Mouse (Mus musculus): ENCODE results near the gene Trabd. TPM values are rescaled to one million over a fixed set of nuclear protein-coding genes. Genes with fewer than 3 reads are reported as not detected.

The Trabd gene
- polyA plus RNA-seq, 1 experiment from 2014 or later, result 40.8 TPM

DNA sequence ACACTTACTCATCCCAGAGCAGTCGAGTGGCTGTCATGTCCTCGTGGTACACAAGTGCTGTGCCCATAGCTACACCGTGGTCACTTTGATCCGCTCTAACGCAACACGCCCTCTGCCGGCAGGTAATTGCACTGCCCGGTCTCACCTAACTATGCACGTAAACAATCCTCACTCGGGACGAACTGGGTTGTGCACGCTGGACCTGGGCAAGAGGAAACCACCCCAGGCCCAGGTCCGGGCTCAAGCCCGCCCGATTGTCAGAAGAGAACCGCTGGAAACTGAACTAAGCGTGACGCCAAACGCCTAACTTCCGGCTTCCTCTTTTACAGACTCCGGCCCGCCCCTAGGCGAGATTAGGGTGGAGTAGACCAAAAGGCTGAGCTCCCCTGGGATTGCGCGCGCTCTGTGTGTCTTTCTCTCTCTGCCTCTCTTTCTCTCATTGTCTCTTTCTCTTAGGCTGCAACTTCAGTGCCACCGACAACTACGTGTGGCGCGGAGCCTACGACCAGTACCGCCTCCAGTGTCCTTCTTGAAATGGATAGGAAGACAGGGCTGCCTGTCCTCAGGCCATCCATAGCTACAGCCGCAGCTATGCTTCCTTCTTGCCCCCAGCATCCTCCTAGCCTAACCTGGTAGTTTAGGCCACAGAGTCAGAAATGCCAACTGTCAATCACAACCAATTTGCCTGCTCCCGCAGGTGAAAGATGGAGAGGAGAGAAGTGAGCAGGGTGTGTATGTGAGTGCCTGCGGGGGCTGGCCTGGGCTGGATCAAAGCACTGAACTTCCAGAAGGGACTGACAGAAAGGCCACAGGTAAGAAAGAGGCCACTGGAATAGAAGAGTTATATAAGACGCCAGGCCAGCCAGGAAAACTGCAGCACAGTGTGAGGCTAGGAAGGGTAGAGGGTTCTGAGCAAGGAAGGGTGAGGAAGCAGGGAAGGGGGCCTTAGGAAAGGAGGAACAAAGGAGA lies 53.7 kb downstream of the Trabd start, which contains the start of gene Hdac10:
Gene Hdac10 (minus strand): TSS at position 319 of the 969 bp plus-strand sequence.
- Histone ChIP-seq H3K9me3 (replicated peaks) (no peaks in the 10 kb centered on the region), H3K4me3 (peak within 1 kb of the TSS; percentile 84), H3K27ac (peak within 1 kb of the TSS; percentile 89), H3K9ac (peak within 1 kb of the TSS; percentile 78), H3K4me1 (replicated peaks) (peaks cover 18% of the 10 kb centered on the region), H3K27me3 (no peaks in the 10 kb centered on the region), H3K36me3 (peaks cover 8% of the 10 kb centered on the region; the same call in 1 of the 2 replicates), H3K4me2 (peak within 1 kb of the TSS; percentile 93)
- 3% methylated on average over 36 of the region's 36 CpGs for WGBS
- ATAC-seq (replicated peaks; ENCODE audit: insufficient number of reproducible peaks, insufficient read depth, low FRiP score, low read depth), result peak; percentile 79

GRCm38 (mm10) chr15:89130245-89130644 lies 55.3 kb downstream of the Trabd start:
- Histone ChIP-seq H3K4me2 (no peak overlapping the region), H3K27ac (no peak overlapping the region), H3K9me3 (replicated peaks) (no peaks in the 10 kb centered on the region), H3K4me1 (replicated peaks) (peaks cover 15% of the 10 kb centered on the region), H3K36me3 (no peaks in the 10 kb centered on the region), H3K4me3 (no peak overlapping the region), H3K27me3 (no peaks in the 10 kb centered on the region), H3K9ac (no peak overlapping the region)
- ATAC-seq (replicated peaks; ENCODE audit: insufficient number of reproducible peaks, insufficient read depth, low FRiP score, low read depth), result no peak

DNA sequence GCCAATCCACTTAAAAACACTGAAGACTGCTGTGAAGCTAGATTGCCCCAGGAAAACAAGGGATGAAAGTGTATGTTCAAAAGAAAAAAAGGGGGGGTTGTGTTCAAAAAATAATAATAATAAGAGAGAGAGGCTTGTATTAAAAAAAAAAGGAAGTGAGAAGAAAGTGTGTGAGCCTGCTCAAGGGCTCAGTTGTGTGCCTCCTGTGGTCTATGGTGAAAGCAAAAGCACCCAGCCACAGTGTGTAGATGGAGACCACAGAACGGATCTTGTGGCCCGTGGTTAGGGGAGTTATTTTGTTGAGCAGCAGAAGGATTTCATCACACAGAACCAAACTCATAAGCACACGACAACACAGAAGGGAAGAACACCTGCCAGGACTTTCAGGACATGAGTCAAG lies 56.4 kb downstream of the Trabd start:
- WGBS, result 70% methylated on average over 3 of the region's 3 CpGs
- no peak for ATAC-seq (replicated peaks; ENCODE audit: insufficient number of reproducible peaks, insufficient read depth, low FRiP score, low read depth)
- H3K9me3 ChIP-seq (replicated peaks), result no peaks in the 10 kb centered on the region

More for the DNA sequence above, 56.4 kb downstream of the Trabd start:
- Histone ChIP-seq H3K27me3 (no peaks in the 10 kb centered on the region), H3K4me1 (replicated peaks) (peaks cover 15% of the 10 kb centered on the region), H3K27ac (no peak overlapping the region), H3K4me3 (no peak overlapping the region), H3K36me3 (no peaks in the 10 kb centered on the region), H3K4me2 (no peak overlapping the region), H3K9ac (no peak overlapping the region)

Other genes with a start within 250 kb of the Trabd start
- 61.4 and 71.9 TPM in 2 replicates for gene Pim3, start 212.9 kb upstream of the Trabd start, polyA plus RNA-seq (2015; fragmentation: Nextera tagmentation; extraction: Ambion mirVana)
- gene Ttll8, start 120.7 kb upstream of the Trabd start, polyA plus RNA-seq (2015; fragmentation: Nextera tagmentation; extraction: Ambion mirVana), result not detected in 2 replicates
- not detected in 2 replicates for gene Mlc1, start 96.1 kb upstream of the Trabd start, polyA plus RNA-seq (2015; fragmentation: Nextera tagmentation; extraction: Ambion mirVana)
- 69.4 and 76.5 TPM in 2 replicates for gene Mov10l1, start 92.2 kb upstream of the Trabd start, polyA plus RNA-seq (2015; fragmentation: Nextera tagmentation; extraction: Ambion mirVana)
- 1.5 and 1.7 TPM in 2 replicates for gene Panx2, start 15.4 kb upstream of the Trabd start, polyA plus RNA-seq (2015; fragmentation: Nextera tagmentation; extraction: Ambion mirVana)
- gene Selenoo, start 14.0 kb downstream of the Trabd start, polyA plus RNA-seq (2015; fragmentation: Nextera tagmentation; extraction: Ambion mirVana), result 10.1 and 14.1 TPM in 2 replicates
- gene Tubgcp6, start 48.0 kb downstream of the Trabd start, polyA plus RNA-seq (2015; fragmentation: Nextera tagmentation; extraction: Ambion mirVana), result 7.9 and 10.6 TPM in 2 replicates
- gene Hdac10, start 53.6 kb downstream of the Trabd start, polyA plus RNA-seq (2015; fragmentation: Nextera tagmentation; extraction: Ambion mirVana), result 14.8 and 18.2 TPM in 2 replicates
- gene Mapk12, start 65.6 kb downstream of the Trabd start, polyA plus RNA-seq (2015; fragmentation: Nextera tagmentation; extraction: Ambion mirVana), result 16.0 and 19.1 TPM in 2 replicates
- 3.1 and 4.1 TPM in 2 replicates for gene Mapk11, start 74.5 kb downstream of the Trabd start, polyA plus RNA-seq (2015; fragmentation: Nextera tagmentation; extraction: Ambion mirVana)
- 76.5 and 109 TPM in 2 replicates for gene Plxnb2, start 105.7 kb downstream of the Trabd start, polyA plus RNA-seq (2015; fragmentation: Nextera tagmentation; extraction: Ambion mirVana)
- gene Dennd6b, start 121.4 kb downstream of the Trabd start, polyA plus RNA-seq (2015; fragmentation: Nextera tagmentation; extraction: Ambion mirVana), result 15.3 and 18.2 TPM in 2 replicates
- gene Ppp6r2, start 136.4 kb downstream of the Trabd start, polyA plus RNA-seq (2015; fragmentation: Nextera tagmentation; extraction: Ambion mirVana), result 18.6 and 22.7 TPM in 2 replicates
- 27.5 and 45.9 TPM in 2 replicates for gene Sbf1, start 240.2 kb downstream of the Trabd start, polyA plus RNA-seq (2015; fragmentation: Nextera tagmentation; extraction: Ambion mirVana)
- gene Adm2, start 247.6 kb downstream of the Trabd start, polyA plus RNA-seq (2015; fragmentation: Nextera tagmentation; extraction: Ambion mirVana), result 0.19 and 0.60 TPM in 2 replicates